8 mouse cellular contexts compared by ENCODE assay signal in the genomic region with DNA sequence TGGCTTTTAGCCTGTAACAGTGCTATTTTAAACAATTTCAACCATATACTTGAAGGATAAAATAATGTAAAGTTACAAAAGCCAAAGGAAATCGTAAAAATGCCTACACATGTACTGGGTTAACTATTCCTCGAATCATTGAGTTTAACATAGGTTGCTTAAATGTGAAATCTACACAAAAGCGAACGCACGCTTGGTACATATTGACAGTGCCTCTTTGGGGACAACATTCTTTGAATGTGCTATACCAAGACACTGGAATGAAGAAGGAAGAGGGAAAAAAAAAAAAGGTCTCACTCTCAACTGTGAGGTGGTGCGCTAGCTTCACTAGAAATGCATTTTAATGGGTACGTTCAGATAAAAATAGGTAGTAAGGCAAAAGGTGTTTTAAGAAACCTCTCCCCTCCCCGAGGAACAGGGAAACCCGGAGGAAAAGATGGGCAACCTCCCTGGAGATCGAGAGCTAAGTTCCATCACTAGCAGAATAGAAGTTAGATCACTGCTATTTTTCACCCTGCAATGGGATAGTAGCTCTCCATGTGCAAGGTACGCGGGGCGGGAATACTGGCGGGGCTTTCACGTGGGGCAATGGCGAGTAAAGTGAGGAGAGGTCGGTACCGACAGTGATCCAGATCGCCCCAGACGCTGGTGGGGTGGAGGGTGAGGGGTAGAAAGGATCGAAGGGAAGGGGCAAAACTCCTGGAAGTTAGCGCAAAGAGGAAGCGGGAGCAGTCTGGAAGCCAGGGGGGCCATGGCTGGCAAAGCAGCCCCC. TPM values are rescaled to one million over a fixed set of nuclear protein-coding genes. Genes with fewer than 3 reads are reported as not detected.
DNase-seq lines count a peak whose midpoint lies in the region; ATAC-seq lines count a peak whose summit lies in the region.

No protein-coding gene starts in this region.

- no peaks in the 10 kb centered on the region; the same call in 1 of the 2 replicates for H3K27me3 ChIP-seq in kidney, embryonic 14.5 days (ENCODE audit: control insufficient read depth, insufficient read depth, low read length)
- H3K27me3 ChIP-seq in megakaryocyte, embryonic 14.5 days (replicated peaks): peaks cover 15% of the 10 kb centered on the region

- peak; percentile 15 for DNase-seq in ovary, postnatal 36 days (ENCODE audit: low spot score)
- no peak for DNase-seq in ovary, adult 18-20 months (ENCODE audit: low spot score)
- peak; percentile 13 for DNase-seq in adrenal gland, adult 8-10 months
- DNase-seq in right cerebral cortex, postnatal 14 days: no peak
- no peak for DNase-seq in thymus, adult 18-20 months

- no peaks in the 10 kb centered on the region for H3K4me1 ChIP-seq in kidney, embryonic 14.5 days (ENCODE audit: control insufficient read depth, insufficient read depth, low read length)
- 0 out of 2 replicates have a peak, but pooled peaks cover 3% of the 10 kb centered on the region for H3K4me1 ChIP-seq in megakaryocyte, embryonic 14.5 days

- H3K36me3 ChIP-seq in kidney, embryonic 14.5 days (ENCODE audit: control insufficient read depth, insufficient read depth, low read length): no peaks in the 10 kb centered on the region
- no peaks in the 10 kb centered on the region for H3K36me3 ChIP-seq in megakaryocyte, embryonic 14.5 days (replicated peaks; ENCODE audit: low read length)

- H3K4me3 ChIP-seq in kidney, embryonic 14.5 days (ENCODE audit: low read length): peak overlapping the region; percentile 66
- H3K4me3 ChIP-seq in megakaryocyte, embryonic 14.5 days (replicated peaks): peak overlapping the region; percentile 96

- H3K4me2 ChIP-seq in kidney, embryonic 14.5 days (replicated peaks; ENCODE audit: low read depth, low read length): peak overlapping the region; percentile 44

- H3K9me3 ChIP-seq in kidney, embryonic 14.5 days (ENCODE audit: control insufficient read depth, low read length): no peaks in the 10 kb centered on the region
- H3K9me3 ChIP-seq in megakaryocyte, embryonic 14.5 days: peaks cover 6% of the 10 kb centered on the region; the same call in 1 of the 2 replicates

- WGBS in kidney, embryonic 14.5 days: 27% methylated on average over 23 of the region's 23 CpGs

- no peak overlapping the region for H3K27ac ChIP-seq in kidney, embryonic 14.5 days (ENCODE audit: low read depth, low read length)

- ATAC-seq in granulocyte monocyte progenitor cell, adult 5-6 weeks (replicated peaks; ENCODE audit: poor library complexity, severe bottlenecking): peak; percentile 38
- ATAC-seq in kidney, embryonic 14.5 days (ENCODE audit: low FRiP score, low TSS enrichment): no peak; the same call in 1 of the 2 replicates

- peak overlapping the region; percentile 73 for H3K9ac ChIP-seq in kidney, embryonic 14.5 days (ENCODE audit: low read depth, low read length)

RNA-seq across cellular contexts. Expression of a gene that starts 1.1 kb away (rescaled TPM):
- 10 to 100 TPM in 2 of 4 experiments, 1 to 10 TPM in 2; 7.7 to 14.2 (median 11.6) TPM for total RNA-seq in adrenal gland, adult 8-10 months (2022)
- 13.6 and 15.9 TPM in 2 replicates for total RNA-seq in granulocyte monocyte progenitor cell, adult 5-6 weeks (2014; fragmentation: Nextera tagmentation)
- total RNA-seq in granulocyte monocyte progenitor cell, adult 5-6 weeks (2017): 9.6 and 10.6 TPM in 2 replicates
- 13.5 and 16.0 TPM in 2 replicates for polyA plus RNA-seq in kidney, embryonic 14.5 days (2014; fragmentation: Nextera tagmentation; extraction: Ambion mirVana)
- 1.6 and 2.0 TPM in 2 replicates for polyA plus RNA-seq in megakaryocyte, embryonic 14.5 days (2012; ENCODE audit: insufficient read depth, low replicate concordance)

Comparison
In these comparisons a context has a peak if more than half of its experiments do, and no peak if none do; other contexts are left out.
1. DNase-seq: peak in ovary, postnatal 36 days (single experiment) and adrenal gland, adult 8-10 months (single experiment); none in ovary, adult 18-20 months (single experiment), right cerebral cortex, postnatal 14 days (single experiment) and thymus, adult 18-20 months (0 of 2).